Mouse (Mus musculus): ENCODE measurements around the gene Fbrsl1.
A peak's percentile ranks its signal among the peaks of the same experiment; 100 is the strongest.

DNA sequence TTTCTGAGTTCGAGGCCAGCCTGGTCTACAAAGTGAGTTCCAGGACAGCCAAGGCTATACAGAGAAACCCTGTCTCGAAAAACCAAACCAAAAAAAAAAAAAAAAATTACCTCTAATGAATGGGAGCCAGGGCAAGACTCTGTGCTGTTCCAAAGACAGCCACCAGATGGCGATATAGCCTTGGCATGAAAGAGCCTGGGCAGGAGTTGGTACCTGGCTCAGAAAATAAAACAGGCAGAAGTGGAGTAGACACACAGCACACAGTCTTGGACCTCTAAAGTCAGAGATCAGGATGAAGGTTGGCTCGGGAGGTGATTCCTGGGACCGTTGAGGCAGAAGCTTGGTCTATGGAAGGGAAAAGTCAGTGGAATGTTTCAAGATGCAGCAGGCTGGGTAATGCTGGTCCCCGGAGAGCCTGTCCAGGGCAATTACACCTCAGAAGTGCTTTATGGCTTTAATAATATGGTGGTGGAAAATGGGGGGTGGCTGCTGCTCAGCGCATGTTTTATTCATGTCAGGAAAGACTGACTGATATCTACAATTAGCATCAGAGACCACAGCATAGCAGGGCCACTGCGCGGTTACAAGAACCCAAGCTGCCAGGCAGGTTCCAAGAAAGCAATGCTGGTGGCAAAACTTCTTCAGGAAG, 90.6 kb downstream of the Fbrsl1 start:
- peak; percentile 98 for TF ChIP-seq CTCF (IDR thresholded peaks at IDR 0.05; ENCODE audit: low read depth, low read length)
- no peak for TF ChIP-seq POLR2A (IDR thresholded peaks at IDR 0.05; ENCODE audit: borderline replicate concordance, low read depth, low read length)
